Comparison of ENCODE assay signal across 11 mouse cellular contexts in the genomic region with DNA sequence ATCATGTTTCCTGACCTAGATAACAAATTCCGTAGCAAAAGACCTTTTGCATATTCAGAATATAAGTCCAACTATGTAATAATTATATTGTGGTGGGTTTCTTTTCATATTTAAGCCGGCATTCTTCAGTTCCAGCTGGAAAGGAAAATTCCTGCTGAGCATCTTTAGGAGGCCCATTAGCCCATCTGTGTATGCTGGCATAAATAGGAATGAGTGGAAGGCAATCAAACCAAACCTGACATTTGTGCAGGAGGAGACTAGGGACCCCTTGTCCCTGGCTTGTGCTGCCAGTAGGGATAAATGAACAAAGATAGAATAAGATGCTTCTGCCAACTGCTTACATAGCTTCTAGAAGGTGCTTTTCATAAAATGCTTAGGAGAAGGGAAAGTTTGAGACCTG.
DNase-seq lines count a peak whose midpoint lies in the region; ATAC-seq lines count a peak whose summit lies in the region.
"Had no signal": no experiment of that assay in that cellular context is flagged by ENCODE, and none has a peak within 500 bp of the region (broad histone marks: within the 10 kb centered on the region; RNA-seq: fewer than 3 reads in every experiment).

No protein-coding gene starts in this region.

- peak; percentile 30 for DNase-seq in left cerebral cortex, postnatal 4 days
- no peak for DNase-seq in left cerebral cortex, postnatal 36 days (ENCODE audit: low spot score in 2 of 2)
- DNase-seq in cerebellum, adult 11-12 months: peak; percentile 44
- DNase-seq in cerebellum, postnatal 10 days: peak; percentile 78 to 80
- DNase-seq in kidney, postnatal 10 days: no peak
- no peak for DNase-seq in right cerebral cortex, adult 2 months (ENCODE audit: low spot score in 2 of 2)
- DNase-seq: adrenal gland, adult 2 months; heart, adult 11 months; kidney, adult 11 months had no signal

- ATAC-seq in inflammation-experienced regulatory T-cells, adult 6 months: no peak
- ATAC-seq: midbrain, embryonic 13.5 days had no signal

- intact Hi-C loops in left cerebral cortex, postnatal 4 days (cut with DNase I): no loop called here
- intact Hi-C loops in left cerebral cortex, postnatal 36 days (cut with DNase I): no loop called here

Comparison
In these comparisons a context has a peak if more than half of its experiments do, and no peak if none do; other contexts are left out.
1. DNase-seq: peak in left cerebral cortex, postnatal 4 days (single experiment), cerebellum, adult 11-12 months (single experiment) and cerebellum, postnatal 10 days (2 of 2); none in left cerebral cortex, postnatal 36 days (0 of 2), kidney, postnatal 10 days (single experiment) and right cerebral cortex, adult 2 months (0 of 2).